Mouse (Mus musculus): ENCODE data around the gene Gm5901. TPM values are rescaled to one million over a fixed set of nuclear protein-coding genes. Genes with fewer than 3 reads are reported as not detected.
"Not testable (repeated sequence)": the region's sequence is repeated elsewhere in the genome, so short reads cannot be mapped to it uniquely, and the experiment has no call there.

Gene Gm5901
- polyA plus RNA-seq (2012; ENCODE audit: insufficient read depth, insufficient read length, missing spikeins), result not detected in 2 replicates

DNA sequence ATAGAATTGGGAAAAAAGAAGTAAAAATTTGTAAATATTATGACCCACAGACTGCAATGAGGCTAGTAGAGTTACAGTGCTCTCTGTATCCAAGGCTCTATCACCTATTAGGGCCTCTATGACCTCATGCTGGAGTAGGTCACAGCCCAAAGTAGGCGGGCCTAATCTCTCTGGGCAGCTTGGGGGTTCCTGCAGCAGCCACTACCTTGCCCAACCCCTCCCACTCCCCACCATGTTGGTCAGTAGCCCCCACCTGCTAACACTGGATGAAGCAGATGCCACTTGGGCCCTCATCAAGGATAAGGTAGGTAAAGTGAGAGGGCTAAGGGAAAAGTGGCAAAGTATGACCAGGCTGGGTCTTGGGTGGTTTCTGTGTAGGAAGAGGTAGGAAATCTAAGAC lies at the start of gene Gm5901:
TSS of gene Gm5901 (plus strand) at position 173 of the 400 bp plus-strand sequence.
- H3K4me3 ChIP-seq (ENCODE audit: insufficient read depth, low read depth, low read length), result no peak within 1 kb of the TSS
- no peaks in the 10 kb centered on the region for H3K4me1 ChIP-seq (ENCODE audit: control insufficient read depth, insufficient read depth, insufficient read length, low read length)
- H3K27ac ChIP-seq (replicated peaks; ENCODE audit: low read depth, low read length), result no peak within 1 kb of the TSS

DNA sequence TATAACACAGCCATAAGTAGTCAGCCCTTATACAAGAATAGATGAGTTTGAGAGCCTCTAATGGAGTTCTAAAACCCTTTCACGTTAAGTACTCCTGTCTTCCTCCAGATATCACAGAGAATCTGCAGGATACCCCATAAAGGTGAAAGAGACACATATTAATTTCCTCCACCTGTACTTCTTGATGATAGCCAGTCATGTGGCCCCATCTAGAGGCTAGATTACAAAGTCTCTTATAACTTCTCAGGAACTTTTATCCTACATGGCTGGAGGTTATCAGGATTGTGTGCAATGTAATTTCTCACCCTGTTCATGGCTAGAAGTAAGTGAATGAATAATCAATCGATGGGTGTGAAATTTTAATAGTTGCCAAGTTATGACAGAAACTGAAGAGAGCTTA lies 49.5 kb upstream of the Gm5901 start:
- Histone ChIP-seq H3K27ac (replicated peaks; ENCODE audit: low read depth, low read length) (no peak overlapping the region), H3K4me3 (ENCODE audit: insufficient read depth, low read depth, low read length) (no peak overlapping the region)

DNA sequence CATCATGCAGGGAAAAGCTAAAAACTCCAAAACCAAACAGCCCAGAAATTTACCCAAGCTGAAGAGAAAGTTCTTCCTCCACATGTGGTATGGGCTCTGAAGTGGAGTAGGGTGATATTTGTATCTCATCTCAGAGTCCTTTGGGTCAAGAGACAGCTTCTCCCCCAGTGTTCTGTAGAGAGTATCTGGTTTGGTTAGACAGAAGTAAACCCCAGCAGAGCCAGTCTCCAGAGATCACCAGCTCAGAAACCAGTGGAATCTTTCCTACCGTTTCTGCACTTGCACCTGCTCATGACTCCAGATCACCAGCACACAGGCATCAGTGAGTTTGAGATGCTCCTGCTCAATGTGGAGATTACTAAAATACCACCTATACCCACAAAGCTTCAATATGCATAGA lies 40.8 kb upstream of the Gm5901 start, which contains the start of gene Olfr690:
TSS of gene Olfr690 (minus strand) at position 101 of the 400 bp plus-strand sequence.
- no peak within 1 kb of the TSS for H3K27ac ChIP-seq (replicated peaks; ENCODE audit: low read depth, low read length)
- H3K4me1 ChIP-seq (ENCODE audit: control insufficient read depth, insufficient read depth, insufficient read length, low read length), result no peaks in the 10 kb centered on the region
- H3K4me3 ChIP-seq (ENCODE audit: insufficient read depth, low read depth, low read length), result no peak within 1 kb of the TSS

More for the DNA sequence above, 49.5 kb upstream of the Gm5901 start:
- no peaks in the 10 kb centered on the region for H3K4me1 ChIP-seq (ENCODE audit: control insufficient read depth, insufficient read depth, insufficient read length, low read length)

DNA sequence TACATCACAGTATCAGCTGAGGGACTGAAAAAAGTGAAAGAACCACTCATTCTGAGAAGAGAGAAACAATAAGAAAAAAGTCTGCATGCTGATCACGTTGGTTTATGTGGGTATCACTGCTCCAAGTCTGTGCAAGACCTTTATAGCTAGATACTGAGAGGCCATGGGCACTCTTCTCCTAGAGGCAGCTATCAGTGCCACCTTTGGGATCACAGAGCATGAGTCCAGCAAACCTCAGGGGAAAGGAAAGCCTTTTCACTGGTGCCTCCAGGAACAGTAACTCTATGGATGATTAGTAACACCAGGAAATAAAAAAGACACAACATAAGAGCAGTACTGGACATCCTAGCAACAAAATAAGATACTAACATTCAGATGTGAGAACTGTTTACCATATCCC lies 32.7 kb upstream of the Gm5901 start, which contains the start of gene Olfr691:
TSS of gene Olfr691 (minus strand) at position 101 of the 400 bp plus-strand sequence.
- no peak within 1 kb of the TSS for H3K4me3 ChIP-seq (ENCODE audit: insufficient read depth, low read depth, low read length)
- H3K4me1 ChIP-seq (ENCODE audit: control insufficient read depth, insufficient read depth, insufficient read length, low read length), result no peaks in the 10 kb centered on the region
- no peak within 1 kb of the TSS for H3K27ac ChIP-seq (replicated peaks; ENCODE audit: low read depth, low read length)

- Histone ChIP-seq H3K4me3 (ENCODE audit: insufficient read depth, low read depth, low read length) (no peak overlapping the region), H3K4me1 (ENCODE audit: control insufficient read depth, insufficient read depth, insufficient read length, low read length) (no peaks in the 10 kb centered on the region), H3K27ac (replicated peaks; ENCODE audit: low read depth, low read length) (no peak overlapping the region)
Measured at GRCm38 (mm10) chr7:105342752-105343151, 32.1 kb upstream of the Gm5901 start.

DNA sequence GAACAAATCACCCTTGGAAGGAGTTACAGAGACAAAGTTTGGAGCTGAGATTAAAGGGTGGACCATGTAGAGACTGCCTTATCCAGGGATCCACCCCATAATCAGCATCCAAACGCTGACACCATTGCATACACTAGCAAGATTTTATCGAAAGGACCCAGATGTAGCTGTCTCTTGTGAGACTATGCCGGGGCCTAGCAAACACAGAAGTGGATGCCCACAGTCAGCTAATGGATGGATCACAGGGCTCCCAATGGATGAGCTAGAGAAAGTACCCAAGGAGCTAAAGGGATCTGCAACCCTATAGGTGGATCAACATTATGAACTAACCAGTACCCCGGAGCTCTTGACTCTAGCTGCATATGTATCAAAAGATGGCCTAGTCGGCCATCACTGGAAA lies 18.8 kb upstream of the Gm5901 start:
- H3K4me1 ChIP-seq (ENCODE audit: control insufficient read depth, insufficient read depth, insufficient read length, low read length); H3K27ac ChIP-seq (replicated peaks; ENCODE audit: low read depth, low read length); H3K4me3 ChIP-seq (ENCODE audit: insufficient read depth, low read depth, low read length): not testable (repeated sequence)

GRCm38 (mm10) chr7:105356487-105356886 lies 18.4 kb upstream of the Gm5901 start:
- not testable (repeated sequence) for H3K4me3 ChIP-seq (ENCODE audit: insufficient read depth, low read depth, low read length); H3K27ac ChIP-seq (replicated peaks; ENCODE audit: low read depth, low read length); H3K4me1 ChIP-seq (ENCODE audit: control insufficient read depth, insufficient read depth, insufficient read length, low read length)

DNA sequence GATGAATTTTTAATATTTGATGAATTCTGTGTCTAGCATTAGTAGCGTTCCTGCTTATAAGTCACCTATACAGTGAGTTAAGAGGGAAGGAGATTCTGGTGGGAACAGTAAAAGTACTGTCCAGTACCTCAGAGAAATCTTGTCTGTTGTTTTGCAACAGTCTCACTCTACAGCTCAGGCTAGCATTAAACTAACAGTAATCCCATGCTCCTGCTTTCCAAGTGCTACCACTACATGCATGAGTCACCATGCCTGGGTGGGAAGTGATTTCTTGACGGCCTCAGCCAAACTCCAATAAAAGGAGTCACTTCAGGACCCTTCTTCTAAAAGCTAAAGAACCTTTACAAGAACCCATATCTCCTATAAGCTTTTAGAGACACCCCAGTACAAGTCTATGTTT lies 13.1 kb upstream of the Gm5901 start:
- no peak overlapping the region for H3K4me3 ChIP-seq (ENCODE audit: insufficient read depth, low read depth, low read length)
- no peak overlapping the region for H3K27ac ChIP-seq (replicated peaks; ENCODE audit: low read depth, low read length)
- no peaks in the 10 kb centered on the region for H3K4me1 ChIP-seq (ENCODE audit: control insufficient read depth, insufficient read depth, insufficient read length, low read length)

DNA sequence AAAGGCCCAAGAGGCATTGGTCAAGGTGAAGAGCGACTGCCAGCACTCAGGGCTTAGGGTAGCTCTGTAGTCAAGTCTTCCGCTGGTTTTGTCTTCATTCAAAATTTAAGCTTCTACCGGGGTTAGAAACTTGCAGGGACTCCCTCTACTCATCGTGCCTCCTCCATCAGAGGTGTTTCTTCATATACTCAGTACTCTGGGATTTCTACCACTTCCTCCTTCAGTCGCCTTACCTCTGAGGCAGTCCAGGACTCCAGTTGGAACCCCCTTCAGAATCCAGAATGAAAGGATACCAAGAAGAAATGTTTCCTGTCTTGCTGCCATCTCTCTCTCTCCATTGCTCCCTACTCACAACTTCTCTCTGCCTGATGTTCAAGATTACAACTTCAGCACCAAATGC lies 7.6 kb upstream of the Gm5901 start:
- no peak overlapping the region for H3K4me3 ChIP-seq (ENCODE audit: insufficient read depth, low read depth, low read length)
- no peaks in the 10 kb centered on the region for H3K4me1 ChIP-seq (ENCODE audit: control insufficient read depth, insufficient read depth, insufficient read length, low read length)
- no peak overlapping the region for H3K27ac ChIP-seq (replicated peaks; ENCODE audit: low read depth, low read length)

DNA sequence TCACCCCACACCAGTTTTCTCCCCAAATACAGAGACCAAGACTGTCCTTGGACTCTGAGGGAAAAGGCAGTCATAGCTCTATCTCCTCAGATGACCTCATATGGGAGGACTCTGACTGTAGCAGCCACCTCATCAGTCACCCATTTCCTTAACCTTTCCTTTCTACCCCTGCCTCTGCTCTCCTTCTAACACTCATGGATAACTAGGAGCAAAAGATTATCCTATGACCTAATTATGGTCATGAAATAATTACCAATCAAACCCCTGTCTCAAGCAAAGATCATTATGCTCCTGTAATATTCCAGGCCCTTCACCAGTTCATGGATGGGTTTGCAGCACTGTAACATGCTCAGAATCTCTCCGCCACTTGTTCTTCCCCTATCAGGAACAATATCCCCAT lies 6.9 kb upstream of the Gm5901 start, which contains the start of gene Olfr692:
TSS of gene Olfr692 (plus strand) at position 301 of the 400 bp plus-strand sequence.
- H3K4me1 ChIP-seq (ENCODE audit: control insufficient read depth, insufficient read depth, insufficient read length, low read length), result no peaks in the 10 kb centered on the region
- H3K4me3 ChIP-seq (ENCODE audit: insufficient read depth, low read depth, low read length), result no peak within 1 kb of the TSS
- H3K27ac ChIP-seq (replicated peaks; ENCODE audit: low read depth, low read length), result no peak within 1 kb of the TSS

DNA sequence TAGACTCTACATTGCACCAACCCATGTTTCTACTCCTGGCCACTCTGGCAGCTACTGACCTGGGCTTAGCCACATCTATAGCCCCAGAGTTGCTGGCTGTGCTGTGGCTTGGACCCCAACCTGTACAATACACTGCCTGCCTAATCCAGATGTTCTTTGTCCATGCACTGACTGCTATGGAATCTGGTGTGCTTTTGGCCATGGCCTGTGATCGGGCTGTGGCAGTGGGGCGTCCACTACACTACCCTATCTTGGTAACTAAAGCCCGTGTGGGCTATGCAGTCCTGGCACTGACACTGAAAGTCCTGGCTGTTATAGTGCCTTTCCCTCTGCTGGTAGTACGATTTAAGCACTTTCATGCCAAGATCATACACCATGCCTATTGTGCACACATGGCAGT lies 6.3 kb upstream of the Gm5901 start:
- Histone ChIP-seq H3K27ac (replicated peaks; ENCODE audit: low read depth, low read length) (no peak overlapping the region), H3K4me1 (ENCODE audit: control insufficient read depth, insufficient read depth, insufficient read length, low read length) (no peaks in the 10 kb centered on the region), H3K4me3 (ENCODE audit: insufficient read depth, low read depth, low read length) (no peak overlapping the region)

- Histone ChIP-seq H3K4me1 (ENCODE audit: control insufficient read depth, insufficient read depth, insufficient read length, low read length) (no peaks in the 10 kb centered on the region), H3K27ac (replicated peaks; ENCODE audit: low read depth, low read length) (no peak overlapping the region), H3K4me3 (ENCODE audit: insufficient read depth, low read depth, low read length) (no peak overlapping the region)
Measured at GRCm38 (mm10) chr7:105372912-105373311, 1.9 kb upstream of the Gm5901 start.

GRCm38 (mm10) chr7:105373509-105373908 lies 1.3 kb upstream of the Gm5901 start:
- no peak overlapping the region for H3K4me3 ChIP-seq (ENCODE audit: insufficient read depth, low read depth, low read length)
- H3K4me1 ChIP-seq (ENCODE audit: control insufficient read depth, insufficient read depth, insufficient read length, low read length), result no peaks in the 10 kb centered on the region
- no peak overlapping the region for H3K27ac ChIP-seq (replicated peaks; ENCODE audit: low read depth, low read length)

GRCm38 (mm10) chr7:105373976-105374375 lies 862 bp upstream of the Gm5901 start:
- no peak overlapping the region for H3K4me3 ChIP-seq (ENCODE audit: insufficient read depth, low read depth, low read length)
- H3K27ac ChIP-seq (replicated peaks; ENCODE audit: low read depth, low read length), result no peak overlapping the region
- no peaks in the 10 kb centered on the region for H3K4me1 ChIP-seq (ENCODE audit: control insufficient read depth, insufficient read depth, insufficient read length, low read length)

- H3K4me1 ChIP-seq (ENCODE audit: control insufficient read depth, insufficient read depth, insufficient read length, low read length), result no peaks in the 10 kb centered on the region
- no peak overlapping the region for H3K4me3 ChIP-seq (ENCODE audit: insufficient read depth, low read depth, low read length)
- H3K27ac ChIP-seq (replicated peaks; ENCODE audit: low read depth, low read length), result no peak overlapping the region
Measured at GRCm38 (mm10) chr7:105380329-105380728, 5.5 kb downstream of the Gm5901 start.

DNA sequence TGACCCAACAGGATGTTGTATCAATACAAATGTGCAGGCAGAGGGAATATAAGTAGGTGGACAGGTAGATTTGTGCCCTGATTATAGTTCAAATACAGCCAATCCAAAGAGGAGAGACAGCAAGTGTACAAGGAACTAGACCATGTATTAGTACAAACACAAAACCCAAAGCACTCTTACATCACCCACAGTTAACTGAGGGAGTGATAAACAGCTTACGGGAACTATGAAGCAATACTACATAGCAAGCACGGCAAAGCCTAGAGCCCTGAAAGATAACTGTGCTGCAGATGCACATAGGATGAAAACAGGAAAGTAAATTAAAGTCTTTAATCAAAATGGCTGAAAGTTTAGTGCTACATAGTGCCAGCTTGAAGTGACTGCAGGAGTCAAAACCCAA lies 12.9 kb downstream of the Gm5901 start:
- Histone ChIP-seq H3K4me3 (ENCODE audit: insufficient read depth, low read depth, low read length) (no peak overlapping the region), H3K4me1 (ENCODE audit: control insufficient read depth, insufficient read depth, insufficient read length, low read length) (no peaks in the 10 kb centered on the region), H3K27ac (replicated peaks; ENCODE audit: low read depth, low read length) (no peak overlapping the region)

Data from brown adipose tissue, adult 24 weeks (tissue).